14 mouse cellular contexts compared by ENCODE assay signal in the genomic region with DNA sequence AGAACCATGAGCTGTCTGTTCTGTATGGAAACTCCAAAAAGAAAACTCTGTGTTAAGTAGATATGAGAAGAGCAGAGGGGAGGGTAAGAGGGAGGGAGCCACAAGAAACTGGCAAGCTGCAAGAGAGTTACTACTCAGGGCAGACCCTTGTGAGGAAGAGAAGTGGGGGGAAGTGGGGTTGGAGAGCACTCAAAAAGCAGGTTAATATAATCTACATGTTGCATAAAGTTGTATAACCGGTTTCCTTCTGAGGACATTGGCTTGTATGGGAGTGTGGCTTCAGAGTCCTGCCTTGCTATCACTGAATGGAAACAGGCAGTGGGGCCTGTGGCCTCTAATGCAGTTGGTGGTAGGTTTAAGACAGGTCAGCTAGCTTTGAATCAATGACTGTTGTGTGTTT. TPM values are rescaled to one million over a fixed set of nuclear protein-coding genes. Genes with fewer than 3 reads are reported as not detected.
"Had no signal": no experiment of that assay in that cellular context is flagged by ENCODE, and none has a peak within 500 bp of the region (broad histone marks: within the 10 kb centered on the region; RNA-seq: fewer than 3 reads in every experiment).

No protein-coding gene starts in this region.

RNA-seq across cellular contexts. Expression of a gene that starts 1.5 kb away (rescaled TPM):
- total RNA-seq: layer of hippocampus, postnatal 14 days had no signal
- polyA plus RNA-seq: testis, adult 2 months had no signal

RNA-seq across cellular contexts. Expression of a gene that starts 1.7 kb away (rescaled TPM):
- total RNA-seq: layer of hippocampus, adult 18-20 months; layer of hippocampus, postnatal 14 days; left cerebral cortex, postnatal 14 days; left cerebral cortex, postnatal 4 days had no signal
- polyA plus RNA-seq: kidney, embryonic 15.5 days; limb, embryonic 12.5 days; limb, embryonic 15.5 days; liver, embryonic 11.5 days; midbrain, embryonic 12.5 days; midbrain, embryonic 15.5 days; neural tube, embryonic 12.5 days; stomach, embryonic 14.5 days; testis, adult 2 months; urinary bladder, adult 2 months had no signal
